Mouse (Mus musculus) heart, postnatal 0 days (tissue): ENCODE measurements at regions not wholly inside any gene's neighbourhood (a gene's known extent, or its start where the extent isn't known, plus 50 kb on each side); places are given as distances from the start of the nearest gene placed in this dataset.

Experiments
- CTCF ChIP-seq: IDR thresholded peaks from 2 replicates; pipeline ENCODE4 v1.5.1; 2016; ENCODE audit warnings: antibody characterized with exemption, control low read depth, low read depth
- EP300 ChIP-seq: IDR thresholded peaks from 2 replicates; pipeline ENCODE4 v1.6.1; 2016; ENCODE audit warnings: antibody characterized with exemption, low read depth

GRCm38 (mm10) chr7:74174206-74174605 is 160.7 kb upstream of the St8sia2 start:
- TF ChIP-seq CTCF (no peak), EP300 (no peak)
